Mouse (Mus musculus) erythroblast, embryonic 14.5 days (primary cell): ENCODE data around the gene Lman1l.

Source experiments
- GATA1 ChIP-seq: IDR thresholded peaks from 2 replicates; pipeline ENCODE4 v1.6.1; 2012; ENCODE audit warnings: low read length, inconsistent platforms, mixed read lengths
- TAL1 ChIP-seq: IDR thresholded peaks from 3 replicates; pipeline ENCODE4 v1.6.1; 2012; ENCODE audit warnings: low read length, inconsistent platforms, mixed read lengths

GRCm38 (mm10) chr9:57658970-57659369 lies 38.4 kb upstream of the Lman1l start:
- TF ChIP-seq GATA1 (no peak), TAL1 (no peak)
